Mouse (Mus musculus) CH12.LX (cell line): ENCODE data around the gene Gmds. TPM values are rescaled to one million over a fixed set of nuclear protein-coding genes. Genes with fewer than 3 reads are reported as not detected.

Source experiments
- DNase-seq: peaks from one replicate; pipeline ENCODE4 v3.0.0-alpha.2; 2013; ENCODE audit errors: extremely low read depth
- H3K27ac ChIP-seq: 2 replicates; pipeline ENCODE4 v1.5.1; 2012; ENCODE audit warnings: low read depth, mild to moderate bottlenecking, control low read depth, moderate library complexity; ENCODE audit not compliant: insufficient read depth
- H3K27me3 ChIP-seq: replicated peaks from 2 replicates; pipeline ENCODE3; 2012; ENCODE audit warnings: inconsistent platforms
- H3K36me3 ChIP-seq, 2 experiments: replicated peaks in 1 of 2; 2 replicates each; pipeline versions ENCODE3 to v1.6.1; 2012; ENCODE audit warnings: inconsistent platforms in 1 of 2, low read length in 1 of 2, mild to moderate bottlenecking in 1 of 2, mixed read lengths in 1 of 2, moderate library complexity in 1 of 2; ENCODE audit not compliant: control insufficient read depth in 1 of 2, insufficient read depth in 1 of 2
- H3K4me1 ChIP-seq, 2 experiments: 2 replicates each; pipeline ENCODE4 v1.6.1; 2012; ENCODE audit warnings: inconsistent platforms in 1 of 2, moderate library complexity in 1 of 2; ENCODE audit not compliant: insufficient read depth in 2 of 2, control insufficient read depth in 1 of 2
- H3K4me2 ChIP-seq: 2 replicates; pipeline ENCODE4 v1.6.1; 2012; ENCODE audit warnings: low read depth, mild to moderate bottlenecking, control low read depth; ENCODE audit not compliant: poor library complexity, insufficient read depth, severe bottlenecking
- H3K4me3 ChIP-seq, 3 experiments: fragments of 150-350 bp in 1 of 3; sonication (generic) in 1 of 3; replicated peaks in 1 of 3; 2 replicates each; pipeline versions ENCODE3 to v1.5.1; 2011 to 2012; ENCODE audit warnings: low read depth in 2 of 3, low read length in 2 of 3, mild to moderate bottlenecking in 2 of 3, moderate library complexity in 2 of 3, control low read depth in 1 of 3, improper control_type of control experiment in 1 of 3, inconsistent platforms in 1 of 3, mixed read lengths in 1 of 3; ENCODE audit not compliant: poor library complexity in 1 of 3
- H3K79me2 ChIP-seq: replicated peaks from 2 replicates; pipeline ENCODE4 v1.6.1; 2012; ENCODE audit warnings: mild to moderate bottlenecking, moderate library complexity; ENCODE audit not compliant: control insufficient read depth, poor library complexity, insufficient read depth, severe bottlenecking; ENCODE audit errors: extremely low read depth
- H3K9ac ChIP-seq: 2 replicates; pipeline ENCODE4 v1.6.1; 2012; ENCODE audit warnings: low read depth, mild to moderate bottlenecking, control low read depth, moderate library complexity; ENCODE audit not compliant: insufficient read depth
- H3K9me3 ChIP-seq: replicated peaks from 2 replicates; pipeline ENCODE3; 2012; ENCODE audit warnings: low read length, inconsistent platforms, mixed read lengths
- BHLHE40 ChIP-seq: IDR thresholded peaks from 2 replicates; pipeline ENCODE4 v1.6.1; 2011; ENCODE audit warnings: mild to moderate bottlenecking, low read depth, low read length, improper control_type of control experiment
- CTCF ChIP-seq, 2 experiments: IDR thresholded peaks in 1 of 2; conservative IDR thresholded peaks in 1 of 2; 2 replicates each; pipeline ENCODE4 v1.5.1; 2011 to 2012; ENCODE audit warnings: low read depth in 2 of 2, low read length in 2 of 2, improper control_type of control experiment in 1 of 2, inconsistent platforms in 1 of 2, mild to moderate bottlenecking in 1 of 2, moderate library complexity in 1 of 2
- E2F4 ChIP-seq: IDR thresholded peaks from 2 replicates; pipeline ENCODE4 v1.6.1; 2011; ENCODE audit warnings: low read depth, low read length, improper control_type of control experiment; ENCODE audit not compliant: insufficient replicate concordance
- ELF1 ChIP-seq: IDR thresholded peaks from 2 replicates; pipeline ENCODE4 v1.6.1; 2014; ENCODE audit warnings: low read depth, mild to moderate bottlenecking, inconsistent platforms, low read length, improper control_type of control experiment
- EP300 ChIP-seq: IDR thresholded peaks from 2 replicates; pipeline ENCODE4 v1.6.1; 2011; ENCODE audit warnings: low read length, improper control_type of control experiment
- HCFC1 ChIP-seq: IDR thresholded peaks from 2 replicates; pipeline ENCODE4 v1.6.1; 2012; ENCODE audit warnings: low read depth, mild to moderate bottlenecking, inconsistent platforms, low read length, improper control_type of control experiment
- KAT2A ChIP-seq: IDR thresholded peaks from 2 replicates; pipeline ENCODE4 v1.6.1; 2012; ENCODE audit warnings: low read length, improper control_type of control experiment, inconsistent platforms; ENCODE audit not compliant: insufficient replicate concordance
- MAX ChIP-seq: IDR thresholded peaks from 2 replicates; pipeline ENCODE4 v1.6.1; 2011; ENCODE audit warnings: low read length, improper control_type of control experiment
- MEF2A ChIP-seq: IDR thresholded peaks from 2 replicates; pipeline ENCODE4 v1.6.1; 2014; ENCODE audit warnings: low read depth, mild to moderate bottlenecking, inconsistent platforms, low read length, improper control_type of control experiment, borderline replicate concordance
- NELFE ChIP-seq: IDR thresholded peaks from 2 replicates; pipeline ENCODE4 v1.6.1; 2011; ENCODE audit warnings: low read depth, low read length, improper control_type of control experiment
- NRF1 ChIP-seq: IDR thresholded peaks from 2 replicates; pipeline ENCODE4 v1.6.1; 2014; ENCODE audit warnings: low read depth, mild to moderate bottlenecking, inconsistent platforms, low read length, improper control_type of control experiment, moderate library complexity
- PAX5 ChIP-seq: IDR thresholded peaks from 2 replicates; pipeline ENCODE4 v1.6.1; 2012; ENCODE audit warnings: low read length, inconsistent platforms, mixed read lengths
- POLR2A ChIP-seq: IDR thresholded peaks from 2 replicates; pipeline ENCODE4 v1.6.1; 2011; ENCODE audit warnings: low read depth, mild to moderate bottlenecking, improper control_type of control experiment, low read length
- RAD21 ChIP-seq: IDR thresholded peaks from 2 replicates; pipeline ENCODE4 v1.6.1; 2011; ENCODE audit warnings: low read depth, mild to moderate bottlenecking, low read length, improper control_type of control experiment, moderate library complexity
- SMC3 ChIP-seq: IDR thresholded peaks from 2 replicates; pipeline ENCODE4 v1.6.1; 2011; ENCODE audit warnings: low read depth, low read length, improper control_type of control experiment
- TCF12 ChIP-seq: IDR thresholded peaks from 2 replicates; pipeline ENCODE4 v1.6.1; 2014; ENCODE audit warnings: low read depth, mild to moderate bottlenecking, inconsistent platforms, low read length, improper control_type of control experiment
- UBTF ChIP-seq: IDR thresholded peaks from 2 replicates; pipeline ENCODE4 v1.6.1; 2012; ENCODE audit warnings: low read depth, mild to moderate bottlenecking, inconsistent platforms, low read length, improper control_type of control experiment, moderate library complexity
- ZKSCAN1 ChIP-seq: IDR thresholded peaks from 2 replicates; pipeline ENCODE4 v1.6.1; 2012; ENCODE audit warnings: low read depth, inconsistent platforms, low read length, improper control_type of control experiment, borderline replicate concordance
- ZMIZ1 ChIP-seq: IDR thresholded peaks from 2 replicates; pipeline ENCODE4 v1.6.1; 2012; ENCODE audit warnings: low read depth, mild to moderate bottlenecking, inconsistent platforms, low read length, improper control_type of control experiment
- ZNF384 ChIP-seq: IDR thresholded peaks from 2 replicates; pipeline ENCODE4 v1.6.1; 2012; ENCODE audit warnings: low read depth, low read length, improper control_type of control experiment, inconsistent platforms
- dilution Hi-C: fragments of 300-500 bp; cut with MboI; formaldehyde crosslinking; loops from 2 replicates; pipeline ENCODE4 v1.14.3; 2020; ENCODE audit warnings: low sequenced_read_pairs; ENCODE audit not compliant: extremely low pct_unique_long_range_greater_than_20kb, extremely low pct_ligation_motif_present
- in situ Hi-C: fragments of 300-500 bp; cut with MboI; formaldehyde crosslinking; loops from 3 replicates; pipeline ENCODE4 v1.14.3; 2019; ENCODE audit warnings: low sequenced_read_pairs, low pct_ligation_motif_present, low pct_unique_long_range_greater_than_20kb, mixed read lengths
- polyA plus RNA-seq: library from polyadenylated mRNA; unstranded; fragments of >175 nt; gene quantifications from 2 replicates; pipeline ENCODE4 v1.2.1, GENCODE M21; 2012; ENCODE audit warnings: low read depth; ENCODE audit not compliant: insufficient read length
- total RNA-seq, 2 experiments: library from RNA; depleted of rRNA; stranded (reverse); fragments of 300-350 nt in 1 of 2; fragments of >200 nt in 1 of 2; gene quantifications; 2 replicates each; pipeline ENCODE4 v1.2.3; 2012 to 2014

Gmds gene
- total and polyA plus RNA-seq, 3 experiments, result 11.0 to 19.3 (median 15.1) TPM

GRCm38 (mm10) chr13:32118386-32118785 lies 220.2 kb downstream of the Gmds start:
- in situ Hi-C loops, result no loop called here

DNA sequence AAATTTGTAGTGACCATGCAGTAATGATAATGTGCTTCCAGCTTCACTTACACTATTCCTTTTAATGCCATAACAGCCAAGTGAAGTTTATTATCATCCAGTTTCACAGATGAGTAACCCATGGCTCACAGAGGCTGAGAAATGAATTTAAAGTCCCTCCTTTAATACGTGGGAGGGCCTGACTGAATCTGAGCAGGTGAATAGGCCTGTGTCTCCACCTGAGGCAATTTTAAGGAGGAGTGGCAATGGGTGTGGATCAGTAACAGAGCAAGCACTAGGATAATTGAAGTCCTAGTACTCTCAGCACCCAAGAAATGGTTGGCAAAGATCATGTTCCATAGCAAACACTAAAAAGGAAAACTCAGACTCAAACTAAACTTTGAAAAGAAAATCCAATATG lies 223.1 kb downstream of the Gmds start:
- Histone ChIP-seq H3K27ac (no peak overlapping the region), H3K4me2 (no peak overlapping the region), H3K27me3 (no peaks in the 10 kb centered on the region), H3K4me1 (no peaks in the 10 kb centered on the region), H3K36me3 (no peaks in the 10 kb centered on the region), H3K79me2 (no peaks in the 10 kb centered on the region), H3K9me3 (no peaks in the 10 kb centered on the region), H3K9ac (no peak overlapping the region), H3K4me3 (no peak overlapping the region)
- TF ChIP-seq MEF2A, result no peak
- TF ChIP-seq SMC3, result no peak
- no peak for TF ChIP-seq BHLHE40
- TF ChIP-seq ZNF384, result no peak
- no peak for TF ChIP-seq ELF1
- no peak for TF ChIP-seq MAX
- no peak for TF ChIP-seq EP300
- TF ChIP-seq RAD21, result no peak
- TF ChIP-seq CTCF (conservative IDR thresholded peaks at IDR 0.05 in 1 of 2, IDR thresholded peaks at IDR 0.05 in 1 of 2; ENCODE audit: low read depth in 2 of 2, low read length in 2 of 2), result no peak
- TF ChIP-seq NRF1, result no peak
- TF ChIP-seq TCF12, result no peak
- no peak for TF ChIP-seq E2F4
- TF ChIP-seq ZMIZ1, result no peak
- no peak for TF ChIP-seq UBTF
- no peak for TF ChIP-seq KAT2A
- in situ Hi-C loops, result no loop called here
- no peak for DNase-seq
- dilution Hi-C loops, result no loop called here

More at GRCm38 (mm10) chr13:32118386-32118785, 220.2 kb downstream of the Gmds start:
- no peaks in the 10 kb centered on the region for H3K9me3 ChIP-seq
- no peaks in the 10 kb centered on the region for H3K4me1 ChIP-seq
- no peaks in the 10 kb centered on the region for H3K27me3 ChIP-seq
- no peak overlapping the region for H3K27ac ChIP-seq
- no peak overlapping the region for H3K4me2 ChIP-seq
- dilution Hi-C loops, result no loop called here
- H3K9ac ChIP-seq, result no peak overlapping the region
- TF ChIP-seq CTCF (conservative IDR thresholded peaks at IDR 0.05 in 1 of 2, IDR thresholded peaks at IDR 0.05 in 1 of 2; ENCODE audit: low read depth in 2 of 2, low read length in 2 of 2) (no peak), NELFE (no peak), UBTF (no peak), E2F4 (no peak), HCFC1 (no peak), POLR2A (no peak), ZKSCAN1 (no peak), PAX5 (no peak)
- TF ChIP-seq, all 38 proteins: peak for 0
- no peaks in the 10 kb centered on the region for H3K79me2 ChIP-seq
- no peak overlapping the region for H3K4me3 ChIP-seq
- no peak for DNase-seq
- H3K36me3 ChIP-seq, result no peaks in the 10 kb centered on the region
